In genomic region chr5:124043999-124044398, GRCm38 (mm10) we compare ENCODE assay signal across 10 mouse cellular contexts. TPM values are rescaled to one million over a fixed set of nuclear protein-coding genes. Genes with fewer than 3 reads are reported as not detected.
A peak's percentile ranks its signal among the peaks of the same experiment; 100 is the strongest.
DNase-seq lines count a peak whose midpoint lies in the region; ATAC-seq lines count a peak whose summit lies in the region.
"Had no signal": no experiment of that assay in that cellular context is flagged by ENCODE, and none has a peak within 500 bp of the region (broad histone marks: within the 10 kb centered on the region; RNA-seq: fewer than 3 reads in every experiment).

No protein-coding gene starts in this region.

- DNase-seq in heart, postnatal 36 days: no peak
- no peak for DNase-seq in cerebellum, adult 9-10 months
- no peak for DNase-seq in cerebellum, adult 11-12 months
- no peak for DNase-seq in cerebellum, adult 9-11 months

- peaks cover 43% of the 10 kb centered on the region for H3K4me1 ChIP-seq in heart, embryonic 15.5 days (replicated peaks)
- H3K4me1 ChIP-seq in embryonic facial prominence, embryonic 12.5 days: peaks cover 6% of the 10 kb centered on the region
- H3K4me1 ChIP-seq in hindbrain, embryonic 15.5 days (replicated peaks): peaks cover 28% of the 10 kb centered on the region
- H3K4me1 ChIP-seq in midbrain, embryonic 16.5 days (ENCODE audit: control insufficient read depth, insufficient read depth, low read length): peaks cover 8% of the 10 kb centered on the region

- no peaks in the 10 kb centered on the region for H3K27me3 ChIP-seq in heart, embryonic 15.5 days
- H3K27me3 ChIP-seq in embryonic facial prominence, embryonic 12.5 days: no peaks in the 10 kb centered on the region
- H3K27me3 ChIP-seq in hindbrain, embryonic 15.5 days: no peaks in the 10 kb centered on the region
- H3K27me3 ChIP-seq in midbrain, embryonic 16.5 days (ENCODE audit: control insufficient read depth, insufficient read depth, low read depth, low read length): no peaks in the 10 kb centered on the region

- H3K4me2 ChIP-seq in heart, embryonic 15.5 days: peak overlapping the region; percentile 45
- H3K4me2 ChIP-seq in embryonic facial prominence, embryonic 12.5 days (replicated peaks): no peak overlapping the region
- H3K4me2 ChIP-seq in hindbrain, embryonic 15.5 days: no peak overlapping the region
- no peak overlapping the region for H3K4me2 ChIP-seq in midbrain, embryonic 16.5 days (ENCODE audit: low read length)

- no peak overlapping the region for H3K4me3 ChIP-seq in heart, embryonic 15.5 days
- H3K4me3 ChIP-seq in embryonic facial prominence, embryonic 12.5 days: no peak overlapping the region
- H3K4me3 ChIP-seq in hindbrain, embryonic 15.5 days: no peak overlapping the region
- H3K4me3 ChIP-seq in midbrain, embryonic 16.5 days (ENCODE audit: low read depth, low read length): no peak overlapping the region

- H3K36me3 ChIP-seq in heart, embryonic 15.5 days: no peaks in the 10 kb centered on the region
- no peaks in the 10 kb centered on the region for H3K36me3 ChIP-seq in embryonic facial prominence, embryonic 12.5 days
- no peaks in the 10 kb centered on the region for H3K36me3 ChIP-seq in hindbrain, embryonic 15.5 days
- H3K36me3 ChIP-seq in midbrain, embryonic 16.5 days (ENCODE audit: control insufficient read depth, insufficient read depth, low read length): no peaks in the 10 kb centered on the region

- intact Hi-C loops in heart, postnatal 36 days (cut with DNase I): no loop called here

- peak overlapping the region; percentile 43; the same call in 1 of the 2 replicates for H3K9ac ChIP-seq in heart, embryonic 15.5 days
- no peak overlapping the region for H3K9ac ChIP-seq in embryonic facial prominence, embryonic 12.5 days
- no peak overlapping the region for H3K9ac ChIP-seq in hindbrain, embryonic 15.5 days
- H3K9ac ChIP-seq in midbrain, embryonic 16.5 days (ENCODE audit: low read depth, low read length): no peak overlapping the region

- no peaks in the 10 kb centered on the region for H3K9me3 ChIP-seq in heart, embryonic 15.5 days (replicated peaks)
- H3K9me3 ChIP-seq in embryonic facial prominence, embryonic 12.5 days: no peaks in the 10 kb centered on the region
- H3K9me3 ChIP-seq in hindbrain, embryonic 15.5 days: no peaks in the 10 kb centered on the region
- no peaks in the 10 kb centered on the region for H3K9me3 ChIP-seq in midbrain, embryonic 16.5 days (replicated peaks; ENCODE audit: control insufficient read depth, low read length, poor library complexity, severe bottlenecking)

- peak overlapping the region; percentile 97 for H3K27ac ChIP-seq in heart, embryonic 15.5 days
- H3K27ac ChIP-seq in embryonic facial prominence, embryonic 12.5 days: 0 out of 2 replicates have a peak overlapping the region, but pooled peaks have one; percentile 65
- H3K27ac ChIP-seq in hindbrain, embryonic 15.5 days (replicated peaks): peak overlapping the region; percentile 80
- peak overlapping the region; percentile 79 for H3K27ac ChIP-seq in midbrain, embryonic 16.5 days (ENCODE audit: low read length)

- 71% methylated on average over 5 of the region's 5 CpGs for WGBS in heart, embryonic 15.5 days
- 82% methylated on average over 5 of the region's 5 CpGs for WGBS in embryonic facial prominence, embryonic 12.5 days
- WGBS in hindbrain, embryonic 15.5 days: 51% methylated on average over 5 of the region's 5 CpGs
- WGBS in midbrain, embryonic 16.5 days: 47% methylated on average over 5 of the region's 5 CpGs

- ATAC-seq in heart, embryonic 15.5 days (replicated peaks; ENCODE audit: insufficient number of reproducible peaks, insufficient read depth, low FRiP score, low read depth): no peak
- no peak for ATAC-seq in embryonic facial prominence, embryonic 12.5 days (ENCODE audit: insufficient number of reproducible peaks, insufficient read depth, low FRiP score, low TSS enrichment)
- ATAC-seq in hindbrain, embryonic 15.5 days (ENCODE audit: low FRiP score, low read depth): no peak
- ATAC-seq in midbrain, embryonic 16.5 days: no peak
- ATAC-seq: activated CD4-positive, CD25-positive, alpha-beta regulatory T cell, adult 4 months; CD4-positive, CD25-positive, alpha-beta regulatory T cell, adult 4 months had no signal

RNA-seq across cellular contexts. Expression of gene Vps37b, which starts 11.9 kb away (rescaled TPM):
- polyA plus RNA-seq in heart, embryonic 15.5 days (2015; fragmentation: Nextera tagmentation; extraction: Ambion mirVana): 49.9 and 56.0 TPM in 2 replicates
- total RNA-seq in heart, postnatal 36 days (2021): 10 to 100 TPM; 19.6 to 25.0 TPM
- polyA plus RNA-seq in embryonic facial prominence, embryonic 12.5 days (2016; fragmentation: Nextera tagmentation; extraction: Ambion mirVana): 42.5 and 42.8 TPM in 2 replicates
- polyA plus RNA-seq in hindbrain, embryonic 15.5 days (2015; fragmentation: Nextera tagmentation; extraction: Ambion mirVana): 75.5 and 82.4 TPM in 2 replicates
- 59.5 and 62.0 TPM in 2 replicates for polyA plus RNA-seq in midbrain, embryonic 16.5 days (2015; fragmentation: Nextera tagmentation; extraction: Ambion mirVana)

RNA-seq across cellular contexts. Expression of gene Abcb9, which starts 51.6 kb away (rescaled TPM):
- 1.7 and 4.9 TPM in 2 replicates for polyA plus RNA-seq in heart, embryonic 15.5 days (2015; fragmentation: Nextera tagmentation; extraction: Ambion mirVana)
- total RNA-seq in heart, postnatal 36 days (2021): 1 to 10 TPM; 7.6 to 8.3 TPM
- 1.3 and 1.9 TPM in 2 replicates for polyA plus RNA-seq in embryonic facial prominence, embryonic 12.5 days (2016; fragmentation: Nextera tagmentation; extraction: Ambion mirVana)
- 21.5 and 23.5 TPM in 2 replicates for polyA plus RNA-seq in hindbrain, embryonic 15.5 days (2015; fragmentation: Nextera tagmentation; extraction: Ambion mirVana)
- polyA plus RNA-seq in midbrain, embryonic 16.5 days (2015; fragmentation: Nextera tagmentation; extraction: Ambion mirVana): 15.5 and 21.7 TPM in 2 replicates
